Mouse (Mus musculus) neural tube, embryonic 15.5 days (tissue): ENCODE data around the gene Srp54a. TPM values are rescaled to one million over a fixed set of nuclear protein-coding genes. Genes with fewer than 3 reads are reported as not detected.
A peak's percentile ranks its signal among the peaks of the same experiment; 100 is the strongest.
"Not testable (repeated sequence)": the region's sequence is repeated elsewhere in the genome, so short reads cannot be mapped to it uniquely, and the experiment has no call there.

ENCODE experiments used
- ATAC-seq: fragments of 200-750 bp; cut with Nextera tagmentation; 2 replicates; pipeline ENCODE4 v1.8.0; 2017; ENCODE audit warnings: mild to moderate bottlenecking, moderate TSS enrichment, moderate library complexity; ENCODE audit not compliant: low FRiP score
- H3K27ac ChIP-seq: fragments of 300-500 bp; sonication (generic); replicated peaks from 2 replicates; pipeline ENCODE4 v1.5.1; 2015; ENCODE audit warnings: mild to moderate bottlenecking, inconsistent platforms
- H3K27me3 ChIP-seq: fragments of 300-500 bp; sonication (generic); replicated peaks from 2 replicates; pipeline ENCODE4 v1.6.1; 2015; ENCODE audit warnings: inconsistent platforms
- H3K36me3 ChIP-seq: fragments of 300-500 bp; sonication (generic); 2 replicates; pipeline ENCODE4 v1.6.1; 2015; ENCODE audit warnings: inconsistent platforms
- H3K4me1 ChIP-seq: fragments of 300-500 bp; sonication (generic); 2 replicates; pipeline ENCODE4 v1.6.1; 2015; ENCODE audit warnings: inconsistent platforms
- H3K4me2 ChIP-seq: fragments of 300-500 bp; sonication (generic); 2 replicates; pipeline ENCODE4 v1.6.1; 2015; ENCODE audit warnings: inconsistent platforms, mild to moderate bottlenecking, moderate library complexity
- H3K4me3 ChIP-seq: fragments of 300-500 bp; sonication (generic); replicated peaks from 2 replicates; pipeline ENCODE4 v1.5.1; 2015; ENCODE audit warnings: mild to moderate bottlenecking, inconsistent platforms
- H3K9ac ChIP-seq: fragments of 300-500 bp; sonication (generic); replicated peaks from 2 replicates; pipeline ENCODE4 v1.6.1; 2015; ENCODE audit warnings: mild to moderate bottlenecking, inconsistent platforms
- H3K9me3 ChIP-seq: fragments of 300-500 bp; sonication (generic); replicated peaks from 2 replicates; pipeline ENCODE4 v1.6.1; 2016; ENCODE audit warnings: inconsistent platforms
- WGBS: fragments of 180-500 bp; shearing (Covaris S2); methylation state at CpG from one replicate; pipeline ENCODE4 v1.1.7; 2015; ENCODE audit warnings: mixed read lengths; 5-methylcytosine and 5-hydroxymethylcytosine counted together
- polyA plus RNA-seq: library from polyadenylated mRNA; unstranded; fragments of >200 nt; fragmentation: Nextera tagmentation; extraction: Ambion mirVana; gene quantifications from 2 replicates; pipeline ENCODE4 v1.2.1, GENCODE M21; 2015

Gene Srp54a
- polyA plus RNA-seq, 1 experiment from 2014 or later = 191 TPM

DNA sequence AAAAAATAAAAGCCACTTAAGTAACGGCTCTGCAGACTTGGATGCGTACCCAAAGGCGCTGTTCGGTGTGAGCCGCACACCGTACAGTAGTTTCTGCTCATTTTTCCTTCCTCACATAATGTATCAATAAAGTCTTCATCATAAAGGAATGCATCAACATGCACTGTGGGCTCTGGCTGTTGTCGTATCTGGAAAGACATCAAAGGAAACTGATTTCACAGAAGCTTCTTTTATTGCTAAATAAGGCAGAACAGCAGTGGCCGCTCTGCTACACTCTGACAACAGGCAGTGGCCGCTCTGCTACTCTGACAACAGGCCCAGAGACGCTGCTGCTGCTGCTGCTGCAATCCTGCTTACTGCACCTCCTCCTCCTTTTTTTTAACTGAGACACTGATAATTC lies 19.1 kb upstream of the Srp54a start:
- H3K9me3 ChIP-seq = no peaks in the 10 kb centered on the region
- H3K36me3 ChIP-seq = peaks cover 14% of the 10 kb centered on the region
- no peak overlapping the region for H3K9ac ChIP-seq
- no peak overlapping the region for H3K4me3 ChIP-seq
- H3K4me1 ChIP-seq = no peaks in the 10 kb centered on the region
- no peak overlapping the region for H3K27ac ChIP-seq
- no peaks in the 10 kb centered on the region for H3K27me3 ChIP-seq
- no peak overlapping the region for H3K4me2 ChIP-seq
- 71% methylated on average over 10 of the region's 10 CpGs for WGBS
- no peak for ATAC-seq

DNA sequence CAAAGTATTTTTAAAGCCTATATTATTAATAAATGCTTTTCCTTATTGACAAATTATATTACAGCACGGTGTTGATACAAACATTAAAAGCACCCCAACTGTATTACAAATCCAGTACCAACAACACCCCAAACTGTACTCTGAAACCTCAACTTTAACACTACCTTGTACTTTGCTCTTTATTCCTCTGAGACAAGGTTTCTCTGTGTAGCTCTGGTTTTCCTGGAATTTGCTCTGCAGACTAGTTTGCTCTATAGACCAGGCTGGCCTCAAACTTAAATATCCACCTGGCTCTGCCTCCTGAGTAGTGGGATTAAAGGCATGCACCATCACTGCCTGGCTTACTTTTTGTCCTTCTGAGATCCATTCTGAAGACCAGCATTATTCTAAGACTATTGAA lies 17.9 kb upstream of the Srp54a start:
- Histone ChIP-seq H3K9me3 (no peaks in the 10 kb centered on the region), H3K4me1 (no peaks in the 10 kb centered on the region), H3K27me3 (no peaks in the 10 kb centered on the region), H3K9ac (no peak overlapping the region), H3K4me2 (no peak overlapping the region), H3K4me3 (no peak overlapping the region), H3K27ac (no peak overlapping the region), H3K36me3 (0 out of 2 replicates have a peak, but pooled peaks cover 9% of the 10 kb centered on the region)
- WGBS = 95% methylated on average over 1 of the region's 1 CpGs
- ATAC-seq = no peak

DNA sequence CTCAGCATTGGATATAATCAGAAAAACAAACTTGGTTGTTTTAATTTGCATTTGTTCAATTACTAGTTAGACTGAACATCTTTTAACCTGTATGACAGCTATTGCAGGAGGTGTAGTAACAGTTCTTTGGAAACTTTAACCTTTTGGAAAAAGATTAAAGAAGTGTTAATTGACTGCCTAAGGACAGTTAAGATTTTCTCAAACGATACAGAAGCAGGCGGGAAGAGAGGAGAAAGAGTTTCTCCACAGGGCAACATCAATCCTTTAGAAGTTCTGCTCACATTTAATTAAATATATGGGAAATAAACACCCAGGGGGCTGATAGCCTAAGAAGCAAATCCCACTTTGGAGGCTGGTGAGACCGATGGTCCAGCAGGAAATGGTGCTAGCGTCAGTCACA lies 7.6 kb upstream of the Srp54a start:
- 0 out of 2 replicates have a peak, but pooled peaks cover 3% of the 10 kb centered on the region for H3K4me1 ChIP-seq
- ATAC-seq = no peak
- no peaks in the 10 kb centered on the region for H3K9me3 ChIP-seq
- H3K27ac ChIP-seq = no peak overlapping the region
- no peak overlapping the region for H3K4me2 ChIP-seq
- H3K27me3 ChIP-seq = no peaks in the 10 kb centered on the region
- H3K9ac ChIP-seq = no peak overlapping the region
- H3K36me3 ChIP-seq = no peaks in the 10 kb centered on the region
- 62% methylated on average over 4 of the region's 4 CpGs for WGBS
- no peak overlapping the region for H3K4me3 ChIP-seq

DNA sequence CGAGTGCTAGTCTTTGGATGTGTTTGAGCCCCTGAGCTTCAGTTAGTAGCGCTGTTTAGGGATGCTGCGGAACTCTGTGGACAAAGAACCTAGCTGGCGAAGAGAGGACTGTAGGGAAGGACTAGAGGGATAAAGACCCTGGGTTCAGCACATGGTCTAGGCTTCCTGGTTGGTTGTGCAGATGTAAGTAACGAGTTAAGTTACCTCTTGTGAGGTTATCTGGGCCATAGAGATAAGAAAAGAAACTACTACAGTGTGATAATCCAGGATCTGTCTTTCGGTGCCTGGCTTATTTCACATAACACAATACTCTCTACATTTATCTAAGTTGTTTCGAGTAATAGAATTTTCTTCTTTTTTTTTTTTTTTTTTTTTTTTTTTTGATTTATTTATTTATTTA lies 6.4 kb upstream of the Srp54a start:
- 0 out of 2 replicates have a peak, but pooled peaks cover 6% of the 10 kb centered on the region for H3K4me1 ChIP-seq
- H3K36me3 ChIP-seq = no peaks in the 10 kb centered on the region
- H3K9me3 ChIP-seq = no peaks in the 10 kb centered on the region
- no peak overlapping the region for H3K4me2 ChIP-seq
- no peak for ATAC-seq
- H3K9ac ChIP-seq = no peak overlapping the region
- no peak overlapping the region for H3K27ac ChIP-seq
- H3K4me3 ChIP-seq = no peak overlapping the region
- WGBS = 93% methylated on average over 7 of the region's 7 CpGs
- no peaks in the 10 kb centered on the region for H3K27me3 ChIP-seq

DNA sequence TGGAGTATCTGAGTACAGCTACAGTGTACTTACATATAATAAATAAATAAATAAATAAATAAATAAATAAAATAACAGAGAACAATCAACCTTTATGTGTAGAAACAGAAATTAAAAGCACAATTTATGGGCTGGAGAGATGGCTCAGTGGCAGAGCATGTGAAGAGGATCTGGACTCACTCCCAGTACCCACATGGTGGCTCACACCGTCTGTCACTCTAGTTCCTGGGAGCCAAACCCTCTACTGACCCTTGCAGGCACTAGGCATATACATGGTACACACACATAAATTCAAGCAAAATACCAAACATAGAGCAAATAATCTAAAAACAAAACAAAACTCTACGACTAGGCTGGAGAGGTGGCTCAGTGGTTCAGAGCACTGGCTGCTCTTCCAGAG lies 4.8 kb upstream of the Srp54a start:
- Histone ChIP-seq H3K27me3 (no peaks in the 10 kb centered on the region), H3K36me3 (no peaks in the 10 kb centered on the region), H3K4me2 (no peak overlapping the region), H3K9ac (no peak overlapping the region), H3K9me3 (no peaks in the 10 kb centered on the region), H3K4me3 (no peak overlapping the region), H3K4me1 (peaks cover 10% of the 10 kb centered on the region; the same call in 1 of the 2 replicates), H3K27ac (no peak overlapping the region)
- 92% methylated on average over 2 of the region's 2 CpGs for WGBS
- no peak for ATAC-seq

DNA sequence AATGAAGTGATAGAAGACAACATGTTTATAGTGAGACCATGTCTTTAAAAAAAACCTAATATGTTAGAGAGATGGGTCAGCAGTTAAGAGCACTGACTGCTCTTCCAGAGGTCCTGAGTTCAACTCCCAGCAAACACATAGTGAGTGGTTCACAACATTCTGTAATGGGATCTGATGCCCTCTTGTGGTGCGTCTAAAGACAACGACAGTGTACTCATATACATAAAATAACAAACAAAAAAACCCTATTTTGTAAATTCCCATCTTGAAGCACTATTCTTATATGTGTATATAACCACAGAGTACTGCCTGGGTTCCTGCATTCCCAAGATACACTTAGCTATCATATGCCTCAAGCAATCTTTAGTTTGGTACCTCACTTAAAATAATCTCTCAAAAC lies 1.4 kb upstream of the Srp54a start:
- H3K9ac ChIP-seq, H3K36me3 ChIP-seq, H3K27ac ChIP-seq, ATAC-seq, H3K27me3 ChIP-seq, H3K4me3 ChIP-seq, H3K4me1 ChIP-seq, H3K9me3 ChIP-seq: not testable (repeated sequence)
- H3K4me2 ChIP-seq = peak overlapping the region; percentile 67
- WGBS = 48% methylated on average over 2 of the region's 2 CpGs

DNA sequence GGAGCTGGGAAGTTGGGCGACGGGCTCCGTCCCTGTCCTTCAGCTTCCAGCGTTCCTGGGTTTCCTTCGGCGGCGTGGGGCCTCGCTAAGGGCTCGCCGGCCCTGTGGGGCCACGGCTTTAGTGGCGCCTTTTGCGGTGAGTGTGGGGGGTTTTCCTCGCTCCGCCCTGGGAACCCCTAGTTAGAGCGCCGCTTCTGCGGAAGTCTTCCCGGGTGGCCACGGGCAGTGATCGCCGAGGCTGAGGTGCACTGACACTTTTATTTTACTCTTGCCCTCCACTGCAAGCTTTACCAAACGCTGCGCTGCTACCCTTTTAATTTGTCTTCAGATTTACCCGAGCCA lies 510 bp downstream of the Srp54a start:
- not testable (repeated sequence) for H3K36me3 ChIP-seq, H3K27me3 ChIP-seq, H3K4me1 ChIP-seq, H3K9me3 ChIP-seq
- WGBS = 0% methylated on average over 25 of the region's 25 CpGs
- Histone ChIP-seq H3K4me3 (peak overlapping the region; percentile 71), H3K4me2 (peak overlapping the region; percentile 55), H3K9ac (peak overlapping the region; percentile 66), H3K27ac (peak overlapping the region; percentile 89)
- ATAC-seq = peak; percentile 56

DNA sequence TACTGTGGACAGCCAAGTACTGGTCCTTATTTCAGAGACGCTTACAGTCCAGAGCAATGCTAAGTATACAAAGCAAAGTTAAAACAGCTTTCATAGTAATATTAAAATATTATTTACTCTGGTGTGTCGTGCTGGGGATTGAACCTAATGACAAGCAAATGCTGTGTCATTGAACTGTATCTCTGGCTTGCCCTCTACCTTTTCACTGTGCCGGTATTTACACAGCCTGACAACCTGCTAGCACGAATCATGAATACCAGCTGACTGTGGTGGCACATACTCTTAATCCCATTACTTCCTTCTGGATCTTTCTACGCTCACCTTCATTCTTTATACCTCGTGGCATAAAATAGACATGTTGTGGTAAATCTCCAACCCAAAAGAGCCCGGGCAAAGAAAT lies 12.1 kb downstream of the Srp54a start:
- not testable (repeated sequence) for H3K4me2 ChIP-seq, H3K27ac ChIP-seq, H3K4me3 ChIP-seq, H3K36me3 ChIP-seq, H3K9ac ChIP-seq, H3K27me3 ChIP-seq, ATAC-seq, H3K4me1 ChIP-seq, H3K9me3 ChIP-seq
- 100% methylated on average over 1 of the region's 7 CpGs for WGBS

DNA sequence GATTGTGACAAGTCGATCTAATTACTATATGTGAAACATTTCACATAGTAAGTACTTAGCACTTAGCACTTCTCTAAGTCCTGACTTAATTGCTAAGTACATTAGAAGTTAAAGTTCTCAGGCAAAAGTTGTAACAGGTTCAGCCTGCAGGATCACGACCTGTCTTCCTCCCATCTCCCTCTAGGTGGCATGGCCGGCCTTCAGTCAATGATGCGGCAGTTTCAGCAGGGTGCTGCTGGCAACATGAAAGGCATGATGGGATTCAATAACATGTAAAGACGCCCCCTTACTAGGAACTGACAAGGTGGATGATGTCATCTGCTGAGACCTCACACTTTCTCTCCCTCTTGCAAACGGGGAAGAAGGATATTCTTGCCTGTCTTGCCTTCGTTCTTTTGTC lies 32.6 kb downstream of the Srp54a start:
- H3K9me3 ChIP-seq = not testable (repeated sequence)
- no CpG with 5 or more reads among the region's 7 CpGs for WGBS

DNA sequence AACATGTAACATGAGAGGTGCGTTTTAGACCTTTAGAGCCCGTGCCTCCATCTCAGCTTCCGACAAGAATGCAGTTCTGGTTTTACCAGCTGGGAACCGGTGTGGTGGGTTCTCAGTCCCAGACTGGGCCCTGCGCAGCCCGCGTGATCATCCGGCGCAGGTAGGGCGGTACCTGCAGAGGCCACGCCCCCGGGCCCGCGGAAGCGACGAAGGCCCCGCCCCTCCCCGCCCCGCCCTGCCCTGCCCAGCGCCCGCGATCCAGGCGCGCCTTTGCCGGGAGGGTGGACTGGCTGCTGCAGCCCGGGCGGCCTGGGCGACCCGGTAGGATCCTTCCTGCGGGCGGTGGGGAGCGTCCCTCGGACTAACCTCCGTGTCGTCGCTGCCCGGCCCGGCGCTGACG lies 44.2 kb downstream of the Srp54a start, which contains the start of gene Fam177a:
Gene Fam177a (plus strand): TSS at position 228 of the 400 bp plus-strand sequence.
- H3K27me3 ChIP-seq, H3K4me1 ChIP-seq, H3K9ac ChIP-seq, H3K4me3 ChIP-seq, H3K4me2 ChIP-seq, H3K36me3 ChIP-seq, H3K9me3 ChIP-seq, H3K27ac ChIP-seq: not testable (repeated sequence)
- no CpG with 5 or more reads among the region's 40 CpGs for whole genome bisulfite sequencing
- peak; percentile 99 for ATAC-seq

More for the DNA sequence above, 32.6 kb downstream of the Srp54a start:
- not testable (repeated sequence) for H3K27ac ChIP-seq, H3K4me1 ChIP-seq, H3K4me2 ChIP-seq, H3K36me3 ChIP-seq, H3K9ac ChIP-seq, ATAC-seq, H3K4me3 ChIP-seq, H3K27me3 ChIP-seq

DNA sequence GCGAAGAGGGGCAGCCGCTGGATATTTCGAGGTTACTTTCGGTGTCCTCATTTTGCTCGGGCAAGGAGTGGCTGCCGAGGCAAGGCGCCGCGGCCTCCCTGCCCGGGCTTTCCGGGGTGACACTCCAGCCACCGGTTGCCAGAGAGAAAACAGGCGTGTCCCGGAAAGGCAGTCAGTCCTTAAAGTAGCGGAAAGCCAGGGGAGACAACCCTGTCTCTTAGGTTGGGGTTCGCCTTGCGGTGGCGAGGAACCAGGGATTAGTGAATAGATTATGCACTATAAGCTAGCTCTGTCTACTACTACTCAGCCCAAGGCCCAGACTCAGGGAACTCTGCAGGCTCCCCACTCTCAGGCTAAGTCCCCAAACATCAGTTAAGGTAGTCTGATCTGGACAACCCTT lies 44.7 kb downstream of the Srp54a start:
- H3K4me2 ChIP-seq = not testable (repeated sequence)

DNA sequence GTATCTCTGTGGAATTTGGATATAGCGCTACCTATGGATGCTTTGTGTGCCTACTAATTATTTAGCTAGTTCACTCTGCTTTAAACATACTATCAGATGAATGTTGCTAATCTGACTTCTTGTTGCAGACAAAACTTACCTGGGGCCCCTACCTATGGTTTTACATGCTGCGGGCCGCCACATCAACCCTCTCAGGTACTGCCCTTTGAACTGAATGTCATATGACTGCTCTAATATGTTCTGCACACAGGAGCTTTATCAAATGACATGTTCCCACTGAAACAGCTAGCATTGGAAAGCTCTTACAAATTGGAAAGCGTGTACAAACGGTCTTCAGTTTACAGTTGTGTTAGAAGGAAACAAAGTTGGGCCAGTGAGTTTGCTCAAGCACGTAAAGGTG lies 55.5 kb downstream of the Srp54a start:
- not testable (repeated sequence) for ATAC-seq, H3K9me3 ChIP-seq, H3K27me3 ChIP-seq, H3K4me1 ChIP-seq, H3K9ac ChIP-seq, H3K4me2 ChIP-seq, H3K27ac ChIP-seq, H3K36me3 ChIP-seq, H3K4me3 ChIP-seq
- no CpG with 5 or more reads among the region's 6 CpGs for WGBS

More for the DNA sequence above, 44.7 kb downstream of the Srp54a start:
- H3K27ac ChIP-seq, H3K4me3 ChIP-seq, H3K9me3 ChIP-seq, H3K27me3 ChIP-seq, H3K36me3 ChIP-seq, H3K9ac ChIP-seq, H3K4me1 ChIP-seq: not testable (repeated sequence)
- no CpG with 5 or more reads among the region's 18 CpGs for WGBS
- peak; percentile 75 for ATAC-seq

DNA sequence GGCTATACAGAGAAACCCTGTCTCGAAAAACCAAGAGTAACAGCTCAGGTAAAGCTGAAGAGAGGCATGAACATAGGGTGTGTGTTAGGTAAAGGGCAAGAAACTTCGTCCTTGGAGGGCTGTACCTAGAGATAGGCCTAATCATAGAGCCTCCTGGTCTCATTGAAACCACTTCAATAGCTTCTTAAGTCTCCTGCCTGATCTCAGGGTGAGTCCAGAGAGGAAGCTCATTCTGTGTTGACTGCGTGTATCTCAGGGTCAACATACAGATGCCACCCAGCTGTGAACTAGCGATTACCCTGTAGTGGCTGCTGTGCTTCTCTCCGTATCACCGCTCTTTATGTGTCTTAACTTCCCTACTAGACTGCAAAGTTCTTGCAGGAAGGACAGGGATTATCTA lies 57.8 kb downstream of the Srp54a start:
- WGBS = no CpG with 5 or more reads among the region's 6 CpGs
- not testable (repeated sequence) for H3K4me3 ChIP-seq, ATAC-seq, H3K4me2 ChIP-seq, H3K9ac ChIP-seq, H3K27me3 ChIP-seq, H3K9me3 ChIP-seq, H3K36me3 ChIP-seq, H3K27ac ChIP-seq, H3K4me1 ChIP-seq
